Mouse (Mus musculus) C2C12 (cell line): ENCODE measurements around the gene Ralgps2.

Experiments
- CEBPB ChIP-seq: IDR thresholded peaks from one replicate; pipeline ENCODE4 v1.6.1; 2011; ENCODE audit warnings: low read depth, mild to moderate bottlenecking, control low read depth, moderate library complexity
- CTCF ChIP-seq: IDR thresholded peaks from one replicate; pipeline ENCODE4 v1.5.1; 2011; ENCODE audit not compliant: control insufficient read depth, insufficient read depth, insufficient read length
- MYOD1 ChIP-seq: IDR thresholded peaks from one replicate; pipeline ENCODE4 v1.6.1; 2011; ENCODE audit warnings: low read depth; ENCODE audit not compliant: control insufficient read depth, insufficient read length

GRCm38 (mm10) chr1:156983009-156983870, 43.8 kb upstream of the Ralgps2 start:
- TF ChIP-seq MYOD1 (no peak), CTCF (no peak), CEBPB (no peak)
